Mouse (Mus musculus): ENCODE data around the gene Slc41a3.

DNA sequence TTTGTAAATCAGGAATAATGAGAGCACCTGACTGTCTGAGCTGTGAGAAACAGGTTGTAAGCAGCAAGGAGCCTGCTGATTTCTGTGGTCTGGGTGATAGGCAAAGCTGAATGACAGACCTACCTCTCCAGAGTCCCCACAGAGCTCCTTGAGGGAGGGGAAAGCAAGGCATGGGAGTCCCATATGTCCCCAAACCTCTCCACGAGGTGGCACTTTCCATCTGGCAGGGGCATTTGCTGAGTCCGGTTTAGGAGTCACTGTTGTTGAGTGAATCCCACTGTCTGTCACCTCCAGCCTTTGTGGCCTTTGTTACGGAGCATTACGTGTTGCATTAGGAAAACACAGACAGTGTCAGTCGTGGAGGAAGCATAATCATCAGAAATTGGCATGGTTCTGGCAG lies 15.4 kb downstream of the Slc41a3 start:
- TF ChIP-seq CTCF (IDR thresholded peaks at IDR 0.05; ENCODE audit: borderline replicate concordance, extremely low read depth, insufficient read depth, insufficient read length), result no peak
- TF ChIP-seq POLR2A (IDR thresholded peaks at IDR 0.05; ENCODE audit: borderline replicate concordance, extremely low read depth, insufficient read depth, insufficient read length, poor library complexity, severe bottlenecking), result no peak
